Mouse (Mus musculus) ES-Bruce4 (cell line): ENCODE data around the gene Atp5s.

Source experiments
- CTCF ChIP-seq: IDR thresholded peaks from one replicate; pipeline ENCODE4 v1.8.1; 2011; ENCODE audit warnings: low read depth, low read length
- POLR2A ChIP-seq: IDR thresholded peaks from one replicate; pipeline ENCODE4 v1.8.1; 2011; ENCODE audit warnings: low read length; ENCODE audit not compliant: insufficient read depth

DNA sequence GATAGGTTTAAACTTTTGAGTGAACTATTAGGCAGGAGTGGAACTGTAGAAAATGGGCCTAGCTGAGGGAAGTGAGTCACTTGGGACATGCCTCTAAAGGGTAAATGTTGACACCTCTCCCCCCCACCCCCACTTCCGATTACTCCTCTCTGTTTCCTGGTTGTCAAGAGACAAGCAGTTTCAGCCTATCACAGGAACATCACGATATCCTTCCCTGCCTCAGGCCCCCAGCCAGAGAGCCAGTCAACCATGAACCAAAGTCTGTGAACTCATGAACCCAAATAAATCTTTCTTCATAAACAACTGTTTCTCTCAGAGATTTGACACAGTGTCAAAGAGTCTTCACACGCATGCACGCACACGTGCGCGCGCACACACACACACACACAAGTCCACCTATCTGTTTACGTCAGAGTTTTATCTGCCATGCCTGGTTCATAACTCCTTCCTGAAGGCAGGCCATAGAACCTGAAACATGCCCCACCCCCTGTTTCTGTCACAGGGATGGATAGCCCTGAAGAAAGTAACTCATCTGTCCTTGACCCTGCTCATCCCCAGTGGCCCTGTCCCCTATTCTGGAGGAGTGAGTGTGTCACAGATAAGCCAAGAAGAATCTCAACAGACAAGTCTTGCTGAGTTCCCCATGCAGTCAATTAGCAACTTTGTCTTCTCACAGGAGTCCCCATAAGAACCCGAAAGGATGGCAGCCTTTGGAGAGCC, 41.6 kb downstream of the Atp5s start:
- TF ChIP-seq CTCF (no peak), POLR2A (no peak)
